Mouse (Mus musculus) MEL (cell line): ENCODE measurements around the gene Xpnpep2. TPM values are rescaled to one million over a fixed set of nuclear protein-coding genes. Genes with fewer than 3 reads are reported as not detected.

Source experiments
- DNase-seq: peaks from one replicate; pipeline ENCODE4 v3.0.0; 2011; ENCODE audit warnings: low read depth, low spot score
- H3K27ac ChIP-seq: 2 replicates; pipeline ENCODE4 v1.5.1; 2012; ENCODE audit warnings: low read depth, mild to moderate bottlenecking, control low read depth, low read length, moderate library complexity; ENCODE audit not compliant: control insufficient read depth
- H3K27me3 ChIP-seq, 2 experiments: fragments of 150-350 bp in 1 of 2; sonication (generic) in 1 of 2; 2 replicates each; pipeline ENCODE4 v1.6.1; 2012; ENCODE audit warnings: low read length in 2 of 2, mild to moderate bottlenecking in 2 of 2, improper control_type of control experiment in 1 of 2, moderate library complexity in 1 of 2; ENCODE audit not compliant: insufficient read depth in 2 of 2, control insufficient read depth in 1 of 2
- H3K36me3 ChIP-seq, 2 experiments: 2 replicates each; pipeline ENCODE4 v1.6.1; 2012 to 2014; ENCODE audit warnings: low read length in 2 of 2, improper control_type of control experiment in 1 of 2, inconsistent platforms in 1 of 2, mild to moderate bottlenecking in 1 of 2; ENCODE audit not compliant: insufficient read depth in 2 of 2, control insufficient read depth in 1 of 2
- H3K4me1 ChIP-seq, 2 experiments: fragments of 150-350 bp in 1 of 2; sonication (generic) in 1 of 2; 2 replicates each; pipeline ENCODE4 v1.6.1; 2012; ENCODE audit warnings: low read length in 2 of 2, improper control_type of control experiment in 1 of 2, mild to moderate bottlenecking in 1 of 2; ENCODE audit not compliant: insufficient read depth in 2 of 2, control insufficient read depth in 1 of 2
- H3K4me3 ChIP-seq, 2 experiments: fragments of 150-350 bp in 1 of 2; sonication (generic) in 1 of 2; 2 replicates each; pipeline ENCODE4 v1.5.1; 2012; ENCODE audit warnings: low read depth in 2 of 2, low read length in 2 of 2, mild to moderate bottlenecking in 2 of 2, moderate library complexity in 2 of 2, control low read depth in 1 of 2, improper control_type of control experiment in 1 of 2; ENCODE audit not compliant: control insufficient read depth in 1 of 2, insufficient read depth in 1 of 2
- H3K79me2 ChIP-seq: 2 replicates; pipeline ENCODE4 v1.6.1; 2012; ENCODE audit warnings: mild to moderate bottlenecking, low read length, moderate library complexity; ENCODE audit not compliant: control insufficient read depth, poor library complexity, insufficient read depth
- H3K9ac ChIP-seq: 2 replicates; pipeline ENCODE4 v1.6.1; 2012; ENCODE audit warnings: low read depth, mild to moderate bottlenecking, control low read depth, low read length, moderate library complexity; ENCODE audit not compliant: control insufficient read depth, poor library complexity, severe bottlenecking
- H3K9me3 ChIP-seq: fragments of 150-350 bp; sonication (generic); replicated peaks from 2 replicates; pipeline ENCODE4 v1.6.1; 2012; ENCODE audit warnings: mild to moderate bottlenecking, low read length, improper control_type of control experiment, moderate library complexity; ENCODE audit not compliant: insufficient read depth
- BHLHE40 ChIP-seq: IDR thresholded peaks from 2 replicates; pipeline ENCODE4 v1.6.1; 2012; ENCODE audit warnings: low read depth, mild to moderate bottlenecking, inconsistent platforms, low read length, improper control_type of control experiment, borderline replicate concordance
- CTCF ChIP-seq, 3 experiments: IDR thresholded peaks in 2 of 3; conservative IDR thresholded peaks in 1 of 3; 2 replicates each; pipeline ENCODE4 v1.5.1; 2011 to 2012; ENCODE audit warnings: low read length in 3 of 3, low read depth in 2 of 3, mild to moderate bottlenecking in 2 of 3, improper control_type of control experiment in 1 of 3, inconsistent platforms in 1 of 3, mixed read lengths in 1 of 3, moderate library complexity in 1 of 3; ENCODE audit not compliant: control insufficient read depth in 1 of 3, insufficient read depth in 1 of 3, poor library complexity in 1 of 3, severe bottlenecking in 1 of 3
- EP300 ChIP-seq, 2 experiments: IDR thresholded peaks; 2 replicates each; pipeline ENCODE4 v1.6.1; 2011; ENCODE audit warnings: improper control_type of control experiment in 2 of 2, low read length in 2 of 2, low read depth in 1 of 2, mild to moderate bottlenecking in 1 of 2
- GATA1 ChIP-seq: IDR thresholded peaks from 2 replicates; pipeline ENCODE4 v1.6.1; 2011; ENCODE audit warnings: low read depth, low read length, improper control_type of control experiment
- MEF2A ChIP-seq: IDR thresholded peaks from 2 replicates; pipeline ENCODE4 v1.6.1; 2014; ENCODE audit warnings: low read depth, mild to moderate bottlenecking, inconsistent platforms, low read length, improper control_type of control experiment; ENCODE audit not compliant: poor library complexity, insufficient replicate concordance, severe bottlenecking; ENCODE audit errors: extremely low read depth
- POLR2A ChIP-seq, 2 experiments: IDR thresholded peaks; 2 replicates each; pipeline ENCODE4 v1.6.1; 2011 to 2012; ENCODE audit warnings: low read length in 2 of 2, mild to moderate bottlenecking in 2 of 2, control low read depth in 1 of 2, improper control_type of control experiment in 1 of 2, low read depth in 1 of 2, moderate library complexity in 1 of 2; ENCODE audit not compliant: control insufficient read depth in 1 of 2, insufficient read depth in 1 of 2, poor library complexity in 1 of 2
- RAD21 ChIP-seq: IDR thresholded peaks from 2 replicates; pipeline ENCODE4 v1.6.1; 2011; ENCODE audit warnings: mild to moderate bottlenecking, low read depth, low read length, improper control_type of control experiment
- SIN3A ChIP-seq: IDR thresholded peaks from 2 replicates; pipeline ENCODE4 v1.6.1; 2012; ENCODE audit warnings: low read length, improper control_type of control experiment, inconsistent platforms
- SMC3 ChIP-seq: IDR thresholded peaks from 2 replicates; pipeline ENCODE4 v1.6.1; 2011; ENCODE audit warnings: low read depth, low read length, improper control_type of control experiment
- ZC3H11A ChIP-seq: IDR thresholded peaks from 2 replicates; pipeline ENCODE4 v1.6.1; 2012; ENCODE audit warnings: low read depth, mild to moderate bottlenecking, inconsistent platforms, low read length, improper control_type of control experiment
- ZMIZ1 ChIP-seq: IDR thresholded peaks from 2 replicates; pipeline ENCODE4 v1.6.1; 2012; ENCODE audit warnings: low read depth, mild to moderate bottlenecking, inconsistent platforms, low read length, improper control_type of control experiment, moderate library complexity
- polyA plus RNA-seq, 2 experiments: library from polyadenylated mRNA; stranded (reverse) in 1 of 2; unstranded in 1 of 2; fragments of >175 nt in 1 of 2; fragments of >200 nt in 1 of 2; gene quantifications; 2 replicates each; pipeline versions ENCODE4 v1.2.1 to v1.2.4; 2012; ENCODE audit warnings: low replicate concordance in 2 of 2, low read depth in 1 of 2; ENCODE audit not compliant: insufficient read length in 2 of 2, insufficient read depth in 1 of 2, missing spikeins in 1 of 2
- total RNA-seq: library from RNA; depleted of rRNA; stranded (reverse); fragments of 300-350 nt; gene quantifications from 2 replicates; pipeline ENCODE4 v1.2.3, GENCODE M21; 2012

The Xpnpep2 gene
- total and polyA plus RNA-seq, 3 experiments = 0.31 to 1.9 TPM; not detected in 1

GRCm38 (mm10) chrX:48082364-48082763, 26.2 kb upstream of the Xpnpep2 start:
- Histone ChIP-seq H3K9ac (no peak overlapping the region), H3K4me3 (no peak overlapping the region)
- TF ChIP-seq MEF2A (no peak), ZMIZ1 (no peak)
- TF ChIP-seq, all 39 proteins: peak for 0
- Histone ChIP-seq H3K9me3 (no peaks in the 10 kb centered on the region), H3K27ac (no peak overlapping the region), H3K27me3 (no peaks in the 10 kb centered on the region; a peak in 2 of 4 replicates), H3K79me2 (no peaks in the 10 kb centered on the region), H3K36me3 (no peaks in the 10 kb centered on the region), H3K4me1 (no peaks in the 10 kb centered on the region)
- no peak for DNase-seq

DNA sequence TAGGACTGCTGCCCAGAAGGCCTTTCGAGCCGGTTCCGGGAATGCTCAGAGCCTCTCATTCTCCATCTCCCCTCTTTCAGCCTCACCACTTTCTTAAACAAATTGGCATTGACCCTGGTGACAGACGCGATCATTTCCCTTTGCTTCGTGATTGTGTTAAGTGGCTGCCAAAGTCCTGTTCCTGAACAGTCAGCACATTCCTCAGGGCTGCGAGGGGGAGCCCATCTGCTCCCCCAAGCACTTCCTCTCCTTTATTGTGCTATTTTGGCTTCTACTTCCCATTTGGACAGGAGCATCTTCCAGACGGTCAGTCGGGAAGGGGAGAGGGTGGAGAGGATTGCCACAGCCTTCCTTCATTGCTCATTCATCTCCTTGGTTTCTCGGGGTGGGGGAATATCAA, 16.4 kb upstream of the Xpnpep2 start:
- no peaks in the 10 kb centered on the region for H3K79me2 ChIP-seq
- no peaks in the 10 kb centered on the region for H3K9me3 ChIP-seq
- no peak for TF ChIP-seq RAD21
- TF ChIP-seq POLR2A (IDR thresholded peaks at IDR 0.05; ENCODE audit: control insufficient read depth in 1 of 2, insufficient read depth in 1 of 2, low read depth in 1 of 2, low read length in 2 of 2, poor library complexity in 1 of 2) = no peak
- H3K27me3 ChIP-seq = no peaks in the 10 kb centered on the region; a peak in 1 of 4 replicates
- H3K36me3 ChIP-seq = no peaks in the 10 kb centered on the region
- no peak for DNase-seq
- H3K4me1 ChIP-seq = no peaks in the 10 kb centered on the region
- no peak overlapping the region for H3K27ac ChIP-seq
- H3K4me3 ChIP-seq = no peak overlapping the region
- no peak overlapping the region for H3K9ac ChIP-seq

GRCm38 (mm10) chrX:48093555-48093954, 15.0 kb upstream of the Xpnpep2 start:
- Histone ChIP-seq H3K9me3 (no peaks in the 10 kb centered on the region), H3K36me3 (no peaks in the 10 kb centered on the region), H3K9ac (no peak overlapping the region), H3K4me3 (no peak overlapping the region), H3K27ac (no peak overlapping the region), H3K79me2 (no peaks in the 10 kb centered on the region), H3K4me1 (no peaks in the 10 kb centered on the region), H3K27me3 (no peaks in the 10 kb centered on the region; a peak in 1 of 4 replicates)
- peak; percentile 30 for DNase-seq
- TF ChIP-seq RAD21 = peak; percentile 52
- no peak for TF ChIP-seq MEF2A
- TF ChIP-seq CTCF (IDR thresholded peaks at IDR 0.05 in 2 of 3, conservative IDR thresholded peaks at IDR 0.05 in 1 of 3; ENCODE audit: control insufficient read depth in 1 of 3, insufficient read depth in 1 of 3, low read depth in 2 of 3, low read length in 3 of 3, poor library complexity in 1 of 3, severe bottlenecking in 1 of 3) = peak in 2 of 3 experiments; percentile 33 to 55; a peak in 4 of 6 replicates
- no peak for TF ChIP-seq EP300 (IDR thresholded peaks at IDR 0.05; ENCODE audit: low read depth in 1 of 2, low read length in 2 of 2)
- peak; percentile 59 for TF ChIP-seq SMC3

DNA sequence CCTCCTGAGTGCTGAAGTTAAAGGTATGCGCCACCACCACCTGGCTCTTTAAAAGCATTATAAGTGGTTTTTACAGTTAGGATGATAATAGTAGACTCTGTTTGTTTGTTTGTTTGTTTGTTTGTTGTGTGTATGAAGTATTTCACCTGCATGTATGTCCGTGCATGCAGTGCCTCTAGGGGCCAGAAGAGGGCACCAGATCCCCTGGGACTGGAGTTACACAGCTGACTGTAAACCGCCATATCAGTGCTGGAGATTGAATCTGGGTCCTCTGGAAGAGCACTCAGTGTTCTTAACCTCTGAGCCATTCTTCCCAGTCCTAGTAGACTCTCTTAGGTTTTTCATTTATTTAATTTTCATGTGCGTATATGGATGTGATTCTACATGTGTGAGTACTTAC, 13.9 kb upstream of the Xpnpep2 start:
- no peak overlapping the region for H3K9ac ChIP-seq
- H3K79me2 ChIP-seq = no peaks in the 10 kb centered on the region
- no peaks in the 10 kb centered on the region for H3K4me1 ChIP-seq
- no peak for TF ChIP-seq BHLHE40
- peak; percentile 84 for TF ChIP-seq SMC3
- TF ChIP-seq GATA1 = 0 out of 2 replicates have a peak, but pooled peaks have one; percentile 42
- TF ChIP-seq RAD21 = peak; percentile 88
- no peak for TF ChIP-seq SIN3A
- TF ChIP-seq ZC3H11A = peak; percentile 91
- TF ChIP-seq CTCF (IDR thresholded peaks at IDR 0.05 in 2 of 3, conservative IDR thresholded peaks at IDR 0.05 in 1 of 3; ENCODE audit: control insufficient read depth in 1 of 3, insufficient read depth in 1 of 3, low read depth in 2 of 3, low read length in 3 of 3, poor library complexity in 1 of 3, severe bottlenecking in 1 of 3) = peak; percentile 78 to 80 (median 78)
- no peak overlapping the region for H3K4me3 ChIP-seq
- no peaks in the 10 kb centered on the region; a peak in 1 of 4 replicates for H3K27me3 ChIP-seq
- no peaks in the 10 kb centered on the region for H3K36me3 ChIP-seq
- H3K27ac ChIP-seq = no peak overlapping the region
- DNase-seq = peak; percentile 64
- no peaks in the 10 kb centered on the region for H3K9me3 ChIP-seq
